Mouse (Mus musculus) forebrain, embryonic 12.5 days (tissue): ENCODE measurements around the gene Prom1. TPM values are rescaled to one million over a fixed set of nuclear protein-coding genes. Genes with fewer than 3 reads are reported as not detected.

ENCODE experiments used
- ATAC-seq: fragments of 200-750 bp; cut with Nextera tagmentation; 2 replicates; pipeline ENCODE4 v1.8.0; 2017; ENCODE audit warnings: moderate TSS enrichment; ENCODE audit not compliant: low FRiP score
- H3K27ac ChIP-seq: fragments of 300-500 bp; sonication (generic); 2 replicates; pipeline ENCODE4 v1.5.1; 2016; ENCODE audit warnings: mild to moderate bottlenecking
- H3K27me3 ChIP-seq: fragments of 300-500 bp; sonication (generic); 2 replicates; pipeline ENCODE4 v1.6.1; 2016; ENCODE audit warnings: mild to moderate bottlenecking
- H3K36me3 ChIP-seq: fragments of 300-500 bp; sonication (generic); replicated peaks from 2 replicates; pipeline ENCODE4 v1.6.1; 2016; ENCODE audit warnings: mild to moderate bottlenecking
- H3K4me1 ChIP-seq: fragments of 300-500 bp; sonication (generic); 2 replicates; pipeline ENCODE4 v1.6.1; 2016
- H3K4me2 ChIP-seq: fragments of 300-500 bp; sonication (generic); 2 replicates; pipeline ENCODE4 v1.6.1; 2016; ENCODE audit warnings: mild to moderate bottlenecking, moderate library complexity
- H3K4me3 ChIP-seq: fragments of 300-500 bp; sonication (generic); replicated peaks from 2 replicates; pipeline ENCODE4 v1.5.1; 2016; ENCODE audit warnings: mild to moderate bottlenecking
- H3K9ac ChIP-seq: fragments of 300-500 bp; sonication (generic); 2 replicates; pipeline ENCODE4 v1.6.1; 2016; ENCODE audit warnings: mild to moderate bottlenecking
- H3K9me3 ChIP-seq: fragments of 300-500 bp; sonication (generic); 2 replicates; pipeline ENCODE4 v1.6.1; 2016
- WGBS: fragments of 180-500 bp; shearing (Covaris S2); methylation state at CpG from one replicate; pipeline ENCODE4 v1.1.7; 2016; 5-methylcytosine and 5-hydroxymethylcytosine counted together
- polyA plus RNA-seq: library from polyadenylated mRNA; unstranded; fragments of >200 nt; fragmentation: Nextera tagmentation; extraction: Ambion mirVana; gene quantifications from 2 replicates; pipeline ENCODE4 v1.2.1, GENCODE M21; 2016

Gene Prom1
- polyA plus RNA-seq, 1 experiment from 2014 or later, result 109 TPM

- no peak for ATAC-seq
- H3K27ac ChIP-seq, result no peak overlapping the region
- no peak overlapping the region for H3K4me2 ChIP-seq
- WGBS, result 54% methylated on average over 2 of the region's 2 CpGs
- no peaks in the 10 kb centered on the region for H3K27me3 ChIP-seq
- no peak overlapping the region for H3K9ac ChIP-seq
- no peaks in the 10 kb centered on the region for H3K9me3 ChIP-seq
- H3K4me1 ChIP-seq, result peaks cover 25% of the 10 kb centered on the region
- no peaks in the 10 kb centered on the region for H3K36me3 ChIP-seq
- H3K4me3 ChIP-seq, result no peak overlapping the region
These were observed 2.3 kb upstream of the Prom1 start for GRCm38 (mm10) chr5:44104120-44104519.

- Histone ChIP-seq H3K27ac (no peak overlapping the region), H3K27me3 (no peaks in the 10 kb centered on the region), H3K4me1 (peaks cover 35% of the 10 kb centered on the region), H3K9ac (no peak overlapping the region), H3K4me2 (no peak overlapping the region), H3K9me3 (no peaks in the 10 kb centered on the region), H3K4me3 (no peak overlapping the region), H3K36me3 (no peaks in the 10 kb centered on the region)
- WGBS, result 95% methylated on average over 7 of the region's 7 CpGs
- ATAC-seq, result no peak
These were observed 1.3 kb upstream of the Prom1 start for GRCm38 (mm10) chr5:44103121-44103520.

GRCm38 (mm10) chr5:44100544-44101230 is 1.1 kb downstream of the Prom1 start:
- Histone ChIP-seq H3K9ac (peak overlapping the region; percentile 92), H3K4me1 (peaks cover 36% of the 10 kb centered on the region), H3K27me3 (no peaks in the 10 kb centered on the region), H3K9me3 (no peaks in the 10 kb centered on the region), H3K27ac (peak overlapping the region; percentile 96), H3K4me2 (peak overlapping the region; percentile 86), H3K36me3 (no peaks in the 10 kb centered on the region), H3K4me3 (peak overlapping the region; percentile 80)
- peak; percentile 80 for ATAC-seq
- under 1% methylated on average over 42 of the region's 43 CpGs for WGBS

- Histone ChIP-seq H3K27ac (peak overlapping the region; percentile 96), H3K4me3 (peak overlapping the region; percentile 80), H3K27me3 (no peaks in the 10 kb centered on the region), H3K9ac (peak overlapping the region; percentile 92), H3K9me3 (no peaks in the 10 kb centered on the region), H3K4me2 (peak overlapping the region; percentile 86), H3K4me1 (peaks cover 36% of the 10 kb centered on the region), H3K36me3 (no peaks in the 10 kb centered on the region)
- ATAC-seq, result peak; percentile 42
- WGBS, result under 1% methylated on average over 12 of the region's 12 CpGs
These were observed 1.7 kb downstream of the Prom1 start for GRCm38 (mm10) chr5:44100187-44100543.

GRCm38 (mm10) chr5:44096996-44097395 is 4.8 kb downstream of the Prom1 start:
- no peaks in the 10 kb centered on the region for H3K9me3 ChIP-seq
- ATAC-seq, result no peak
- no peak overlapping the region for H3K4me2 ChIP-seq
- no peak overlapping the region for H3K27ac ChIP-seq
- H3K4me1 ChIP-seq, result peaks cover 25% of the 10 kb centered on the region
- H3K4me3 ChIP-seq, result no peak overlapping the region
- 82% methylated on average over 5 of the region's 5 CpGs for WGBS
- H3K36me3 ChIP-seq, result peaks cover 27% of the 10 kb centered on the region
- no peak overlapping the region for H3K9ac ChIP-seq
- no peaks in the 10 kb centered on the region for H3K27me3 ChIP-seq

- H3K36me3 ChIP-seq, result peaks cover 36% of the 10 kb centered on the region
- ATAC-seq, result no peak
- 92% methylated on average over 10 of the region's 10 CpGs for WGBS
These were observed 5.7 kb downstream of the Prom1 start for GRCm38 (mm10) chr5:44096106-44096505.

GRCm38 (mm10) chr5:44095697-44096096 is 6.1 kb downstream of the Prom1 start:
- Histone ChIP-seq H3K4me3 (no peak overlapping the region), H3K4me2 (no peak overlapping the region), H3K4me1 (peaks cover 20% of the 10 kb centered on the region), H3K27ac (no peak overlapping the region), H3K27me3 (no peaks in the 10 kb centered on the region), H3K9ac (no peak overlapping the region), H3K36me3 (peaks cover 38% of the 10 kb centered on the region), H3K9me3 (no peaks in the 10 kb centered on the region)
- WGBS, result 90% methylated on average over 7 of the region's 7 CpGs
- ATAC-seq, result no peak

More at GRCm38 (mm10) chr5:44096106-44096505, 5.7 kb downstream of the Prom1 start:
- Histone ChIP-seq H3K4me3 (no peak overlapping the region), H3K9ac (no peak overlapping the region), H3K4me1 (peaks cover 20% of the 10 kb centered on the region), H3K4me2 (no peak overlapping the region), H3K27me3 (no peaks in the 10 kb centered on the region), H3K27ac (no peak overlapping the region), H3K9me3 (no peaks in the 10 kb centered on the region)

GRCm38 (mm10) chr5:44087034-44087433 is 14.8 kb downstream of the Prom1 start:
- H3K27me3 ChIP-seq, result no peaks in the 10 kb centered on the region
- no peak overlapping the region for H3K27ac ChIP-seq
- WGBS, result 74% methylated on average over 5 of the region's 5 CpGs
- no peak for ATAC-seq
- H3K4me3 ChIP-seq, result no peak overlapping the region
- H3K36me3 ChIP-seq, result peaks cover 63% of the 10 kb centered on the region
- no peak overlapping the region for H3K4me2 ChIP-seq
- H3K9ac ChIP-seq, result no peak overlapping the region
- H3K4me1 ChIP-seq, result no peaks in the 10 kb centered on the region; the same call in 1 of the 2 replicates
- H3K9me3 ChIP-seq, result no peaks in the 10 kb centered on the region

GRCm38 (mm10) chr5:44085871-44086270 is 16.0 kb downstream of the Prom1 start:
- Histone ChIP-seq H3K36me3 (peaks cover 55% of the 10 kb centered on the region), H3K4me1 (no peaks in the 10 kb centered on the region; the same call in 1 of the 2 replicates), H3K4me2 (no peak overlapping the region), H3K9ac (no peak overlapping the region), H3K27me3 (no peaks in the 10 kb centered on the region), H3K27ac (no peak overlapping the region), H3K4me3 (no peak overlapping the region), H3K9me3 (no peaks in the 10 kb centered on the region)
- 93% methylated on average over 7 of the region's 7 CpGs for WGBS
- no peak for ATAC-seq

GRCm38 (mm10) chr5:44081108-44081507 is 20.7 kb downstream of the Prom1 start:
- Histone ChIP-seq H3K4me1 (no peaks in the 10 kb centered on the region), H3K4me2 (no peak overlapping the region), H3K9ac (no peak overlapping the region), H3K9me3 (no peaks in the 10 kb centered on the region), H3K27ac (no peak overlapping the region), H3K36me3 (peaks cover 32% of the 10 kb centered on the region), H3K27me3 (no peaks in the 10 kb centered on the region), H3K4me3 (no peak overlapping the region)
- no peak for ATAC-seq
- WGBS, result 84% methylated on average over 1 of the region's 1 CpGs

- no peak overlapping the region for H3K4me3 ChIP-seq
- H3K27ac ChIP-seq, result no peak overlapping the region
- whole genome bisulfite sequencing, result 87% methylated on average over 8 of the region's 8 CpGs
- no peaks in the 10 kb centered on the region for H3K27me3 ChIP-seq
- no peak overlapping the region for H3K4me2 ChIP-seq
- peaks cover 26% of the 10 kb centered on the region for H3K36me3 ChIP-seq
- H3K4me1 ChIP-seq, result no peaks in the 10 kb centered on the region
- H3K9me3 ChIP-seq, result no peaks in the 10 kb centered on the region
- H3K9ac ChIP-seq, result no peak overlapping the region
- no peak for ATAC-seq
These were observed 21.4 kb downstream of the Prom1 start for GRCm38 (mm10) chr5:44080276-44081054.

GRCm38 (mm10) chr5:44075432-44075831 is 26.4 kb downstream of the Prom1 start:
- H3K27ac ChIP-seq, result no peak overlapping the region
- no peaks in the 10 kb centered on the region for H3K4me1 ChIP-seq
- H3K4me3 ChIP-seq, result no peak overlapping the region
- 0 out of 2 replicates have a peak, but pooled peaks cover 3% of the 10 kb centered on the region for H3K36me3 ChIP-seq
- H3K4me2 ChIP-seq, result no peak overlapping the region
- 89% methylated on average over 1 of the region's 1 CpGs for WGBS
- H3K9me3 ChIP-seq, result no peaks in the 10 kb centered on the region
- H3K27me3 ChIP-seq, result no peaks in the 10 kb centered on the region
- ATAC-seq, result no peak
- H3K9ac ChIP-seq, result no peak overlapping the region
